Mouse (Mus musculus) kidney, embryonic 15.5 days (tissue): ENCODE measurements at regions not wholly inside any gene's neighbourhood (a gene's known extent, or its start where the extent isn't known, plus 50 kb on each side); places are given as distances from the start of the nearest gene placed in this dataset.
A peak's percentile ranks its signal among the peaks of the same experiment; 100 is the strongest.

Experiments used
- ATAC-seq: fragments of 200-750 bp; cut with Nextera tagmentation; replicated peaks from 2 replicates; pipeline ENCODE4 v1.8.0; 2017; ENCODE audit warnings: moderate TSS enrichment; ENCODE audit not compliant: low FRiP score
- H3K27ac ChIP-seq: fragments of 300-500 bp; sonication (generic); 2 replicates; pipeline ENCODE4 v1.5.1; 2015; ENCODE audit warnings: mild to moderate bottlenecking, inconsistent platforms
- H3K27me3 ChIP-seq: fragments of 300-500 bp; sonication (generic); 2 replicates; pipeline ENCODE4 v1.6.1; 2015; ENCODE audit warnings: inconsistent platforms
- H3K36me3 ChIP-seq: fragments of 300-500 bp; sonication (generic); 2 replicates; pipeline ENCODE4 v1.6.1; 2015; ENCODE audit warnings: inconsistent platforms
- H3K4me1 ChIP-seq: fragments of 300-500 bp; sonication (generic); 2 replicates; pipeline ENCODE4 v1.6.1; 2015; ENCODE audit warnings: inconsistent platforms
- H3K4me2 ChIP-seq: fragments of 300-500 bp; sonication (generic); 2 replicates; pipeline ENCODE4 v1.6.1; 2015; ENCODE audit warnings: moderate library complexity, mild to moderate bottlenecking, inconsistent platforms
- H3K4me3 ChIP-seq: fragments of 300-500 bp; sonication (generic); replicated peaks from 2 replicates; pipeline ENCODE4 v1.5.1; 2015; ENCODE audit warnings: mild to moderate bottlenecking, inconsistent platforms
- H3K9ac ChIP-seq: fragments of 300-500 bp; sonication (generic); 2 replicates; pipeline ENCODE4 v1.6.1; 2015; ENCODE audit warnings: mild to moderate bottlenecking, inconsistent platforms
- H3K9me3 ChIP-seq: fragments of 300-500 bp; sonication (generic); replicated peaks from 2 replicates; pipeline ENCODE4 v1.6.1; 2016; ENCODE audit warnings: inconsistent platforms
- WGBS: fragments of 180-500 bp; shearing (Covaris S2); methylation state at CpG from one replicate; pipeline ENCODE4 v1.1.7; 2015; ENCODE audit warnings: mixed read lengths; 5-methylcytosine and 5-hydroxymethylcytosine counted together

- ATAC-seq = no peak
- Histone ChIP-seq H3K27me3 (no peaks in the 10 kb centered on the region), H3K4me2 (no peak overlapping the region), H3K9me3 (no peaks in the 10 kb centered on the region), H3K9ac (no peak overlapping the region), H3K27ac (no peak overlapping the region), H3K36me3 (no peaks in the 10 kb centered on the region), H3K4me1 (no peaks in the 10 kb centered on the region), H3K4me3 (no peak overlapping the region)
- WGBS = 75% methylated on average over 3 of the region's 3 CpGs
Observed at GRCm38 (mm10) chr1:76724453-76724852, 790.4 kb downstream of the Epha4 start.

DNA sequence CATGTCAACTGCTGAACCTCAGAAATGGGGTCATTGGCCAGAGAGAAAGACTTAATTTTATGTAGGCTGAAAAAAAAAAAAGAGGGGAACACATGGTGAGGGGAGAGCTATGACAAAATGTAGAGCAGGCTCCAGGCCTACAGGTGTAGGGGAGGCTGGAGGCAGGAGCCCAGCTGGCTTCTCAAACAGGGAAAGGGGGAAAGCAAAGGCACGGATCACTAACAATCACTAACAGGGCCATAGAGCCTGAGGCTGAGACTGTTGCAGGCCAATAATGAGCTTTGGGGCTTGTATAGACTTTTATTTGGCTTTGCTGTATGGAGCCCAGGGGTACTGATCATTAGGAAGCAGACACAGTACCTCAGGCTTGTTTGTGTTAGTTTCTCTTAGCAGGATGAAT, 777.9 kb downstream of the Epha4 start:
- no peaks in the 10 kb centered on the region for H3K9me3 ChIP-seq
- no peak overlapping the region for H3K4me2 ChIP-seq
- no peak for ATAC-seq
- H3K9ac ChIP-seq = no peak overlapping the region
- H3K36me3 ChIP-seq = no peaks in the 10 kb centered on the region
- 65% methylated on average over 1 of the region's 1 CpGs for WGBS
- no peaks in the 10 kb centered on the region for H3K27me3 ChIP-seq
- no peaks in the 10 kb centered on the region for H3K4me1 ChIP-seq
- no peak overlapping the region for H3K27ac ChIP-seq
- H3K4me3 ChIP-seq = no peak overlapping the region

DNA sequence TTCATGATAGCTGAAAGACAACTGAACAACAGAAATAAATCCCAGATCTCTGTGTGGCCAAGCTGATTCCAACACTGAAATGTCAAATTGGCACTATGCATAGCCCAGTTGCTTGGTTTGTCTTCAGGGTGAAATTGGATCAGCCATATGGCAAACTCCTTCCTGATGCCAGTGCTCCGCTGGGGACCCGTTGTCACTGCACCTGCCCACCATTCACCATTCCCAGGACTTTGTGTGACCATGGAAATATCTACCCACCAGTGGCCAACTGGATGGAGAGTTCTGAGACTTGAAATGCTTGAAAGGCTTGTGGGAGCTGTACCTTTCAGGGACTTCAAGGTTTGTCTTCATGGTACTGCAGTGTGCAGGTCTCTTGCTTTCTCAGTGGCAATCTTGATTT, 777.2 kb downstream of the Epha4 start:
- Histone ChIP-seq H3K4me3 (no peak overlapping the region), H3K4me2 (no peak overlapping the region), H3K9me3 (no peaks in the 10 kb centered on the region), H3K36me3 (no peaks in the 10 kb centered on the region), H3K27me3 (no peaks in the 10 kb centered on the region), H3K27ac (no peak overlapping the region), H3K9ac (no peak overlapping the region), H3K4me1 (no peaks in the 10 kb centered on the region)
- no peak for ATAC-seq
- 87% methylated on average over 2 of the region's 2 CpGs for WGBS

GRCm38 (mm10) chr1:76772694-76773093, 742.2 kb downstream of the Epha4 start:
- Histone ChIP-seq H3K27me3 (no peaks in the 10 kb centered on the region), H3K36me3 (no peaks in the 10 kb centered on the region), H3K4me3 (no peak overlapping the region), H3K9ac (no peak overlapping the region), H3K4me1 (no peaks in the 10 kb centered on the region), H3K9me3 (no peaks in the 10 kb centered on the region), H3K4me2 (no peak overlapping the region), H3K27ac (no peak overlapping the region)
- WGBS = 64% methylated on average over 2 of the region's 2 CpGs
- no peak for ATAC-seq

DNA sequence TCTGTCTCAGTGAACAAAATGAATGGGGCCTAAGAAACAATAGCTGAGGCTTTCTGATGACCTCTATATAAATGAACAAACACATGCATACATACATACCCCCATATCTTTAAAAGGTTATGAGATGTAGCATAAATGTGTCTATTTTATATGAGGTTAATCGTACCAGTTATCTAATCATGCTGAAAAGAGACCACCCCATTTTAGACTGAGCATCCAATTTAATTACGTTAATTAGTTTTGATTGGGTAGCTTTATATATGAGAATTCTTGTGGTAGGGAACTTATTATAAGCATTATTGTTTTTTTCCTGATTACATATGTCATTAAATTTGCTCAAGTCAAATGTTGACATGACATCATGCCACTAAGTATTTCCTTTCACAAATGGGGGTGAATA, 728.0 kb downstream of the Epha4 start:
- Histone ChIP-seq H3K36me3 (no peaks in the 10 kb centered on the region), H3K27me3 (no peaks in the 10 kb centered on the region), H3K9me3 (no peaks in the 10 kb centered on the region), H3K4me2 (no peak overlapping the region), H3K4me3 (no peak overlapping the region), H3K4me1 (no peaks in the 10 kb centered on the region), H3K27ac (no peak overlapping the region), H3K9ac (no peak overlapping the region)
- ATAC-seq = no peak
- WGBS = 90% methylated on average over 2 of the region's 2 CpGs

- Histone ChIP-seq H3K4me2 (no peak overlapping the region), H3K27ac (no peak overlapping the region), H3K4me1 (no peaks in the 10 kb centered on the region), H3K27me3 (no peaks in the 10 kb centered on the region), H3K36me3 (no peaks in the 10 kb centered on the region), H3K4me3 (no peak overlapping the region), H3K9me3 (no peaks in the 10 kb centered on the region), H3K9ac (no peak overlapping the region)
- ATAC-seq = no peak
- WGBS = 95% methylated on average over 2 of the region's 2 CpGs
Observed at GRCm38 (mm10) chr1:76793438-76793837, 721.5 kb downstream of the Epha4 start.

GRCm38 (mm10) chr1:76819906-76820305, 695.0 kb downstream of the Epha4 start:
- Histone ChIP-seq H3K9me3 (no peaks in the 10 kb centered on the region), H3K36me3 (no peaks in the 10 kb centered on the region), H3K4me2 (no peak overlapping the region), H3K4me1 (no peaks in the 10 kb centered on the region), H3K27ac (no peak overlapping the region), H3K27me3 (no peaks in the 10 kb centered on the region), H3K9ac (no peak overlapping the region), H3K4me3 (no peak overlapping the region)
- 92% methylated on average over 1 of the region's 1 CpGs for WGBS
- ATAC-seq = no peak

- Histone ChIP-seq H3K27me3 (no peaks in the 10 kb centered on the region), H3K9me3 (no peaks in the 10 kb centered on the region), H3K4me2 (no peak overlapping the region), H3K4me1 (no peaks in the 10 kb centered on the region), H3K4me3 (no peak overlapping the region), H3K9ac (no peak overlapping the region), H3K27ac (no peak overlapping the region), H3K36me3 (no peaks in the 10 kb centered on the region)
- no peak for ATAC-seq
- WGBS = 69% methylated on average over 3 of the region's 3 CpGs
Observed at GRCm38 (mm10) chr1:76821610-76822009, 693.3 kb downstream of the Epha4 start.

DNA sequence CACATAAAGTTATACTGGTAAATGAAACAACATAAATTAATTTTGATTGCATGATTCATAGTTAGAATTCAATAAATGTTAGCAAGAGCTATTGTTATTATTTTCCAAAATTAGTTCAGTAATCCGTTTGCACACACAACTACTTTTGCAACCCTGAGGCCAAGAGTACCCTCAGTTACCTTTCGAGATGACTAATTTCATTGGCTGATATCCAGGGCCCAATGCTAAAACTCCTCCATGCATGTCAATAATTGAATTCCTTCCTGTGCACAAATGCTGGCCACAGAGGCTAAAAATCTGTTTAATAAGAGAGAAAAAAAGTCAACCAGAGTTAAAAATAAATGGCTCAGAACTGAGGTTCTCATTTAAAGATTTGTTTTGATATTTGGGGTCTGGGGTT, 685.2 kb downstream of the Epha4 start:
- Histone ChIP-seq H3K36me3 (no peaks in the 10 kb centered on the region), H3K4me1 (0 out of 2 replicates have a peak, but pooled peaks cover 6% of the 10 kb centered on the region), H3K4me3 (no peak overlapping the region), H3K27me3 (no peaks in the 10 kb centered on the region), H3K27ac (no peak overlapping the region), H3K4me2 (no peak overlapping the region), H3K9ac (no peak overlapping the region), H3K9me3 (no peaks in the 10 kb centered on the region)
- no peak for ATAC-seq
- 45% methylated on average over 2 of the region's 2 CpGs for WGBS

- H3K9ac ChIP-seq = no peak overlapping the region
- no peak overlapping the region for H3K27ac ChIP-seq
- peaks cover 11% of the 10 kb centered on the region; the same call in 1 of the 2 replicates for H3K4me1 ChIP-seq
- WGBS = 11% methylated on average over 2 of the region's 2 CpGs
- H3K27me3 ChIP-seq = no peaks in the 10 kb centered on the region
- no peaks in the 10 kb centered on the region for H3K36me3 ChIP-seq
- no peak for ATAC-seq
- no peaks in the 10 kb centered on the region for H3K9me3 ChIP-seq
- no peak overlapping the region for H3K4me3 ChIP-seq
- H3K4me2 ChIP-seq = no peak overlapping the region
Observed at GRCm38 (mm10) chr1:76832311-76832710, 682.6 kb downstream of the Epha4 start.

DNA sequence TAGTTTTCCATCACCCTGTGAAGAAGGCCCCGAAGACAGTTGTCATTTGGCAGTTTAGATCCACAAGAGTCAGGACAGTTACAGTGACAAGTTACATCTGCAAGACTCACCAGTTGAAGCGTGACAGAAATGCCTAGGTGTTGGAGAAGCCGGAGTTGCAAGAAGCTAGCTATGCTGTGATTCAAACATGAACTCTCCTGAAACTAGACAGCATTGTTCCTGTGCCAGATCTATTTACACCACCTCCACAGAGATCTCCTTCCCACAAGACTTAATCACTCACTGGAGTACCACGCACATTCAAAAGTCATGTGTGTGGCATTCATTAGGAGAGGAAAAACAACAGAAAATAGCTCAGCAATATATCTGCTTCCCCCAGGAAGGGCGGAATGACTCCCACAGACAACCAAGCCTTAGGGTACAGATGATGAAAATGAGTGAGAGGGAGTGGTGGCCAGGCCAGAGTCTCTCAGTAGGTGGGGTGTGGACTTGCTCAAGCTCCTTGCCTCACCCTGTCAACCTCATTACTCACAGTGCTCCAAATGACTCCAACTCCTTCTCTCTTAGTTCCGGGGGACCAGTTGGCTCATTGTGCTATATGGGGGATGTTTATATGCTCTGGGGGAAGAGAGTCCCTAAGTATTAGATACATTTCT, 679.7 kb downstream of the Epha4 start:
- H3K4me2 ChIP-seq = no peak overlapping the region
- peaks cover 5% of the 10 kb centered on the region; the same call in 1 of the 2 replicates for H3K4me1 ChIP-seq
- 41% methylated on average over 6 of the region's 6 CpGs for WGBS
- H3K4me3 ChIP-seq = no peak overlapping the region
- no peaks in the 10 kb centered on the region for H3K9me3 ChIP-seq
- no peak overlapping the region for H3K9ac ChIP-seq
- no peaks in the 10 kb centered on the region for H3K36me3 ChIP-seq
- 0 out of 2 replicates have a peak, but pooled peaks have one; percentile 73 for ATAC-seq
- H3K27ac ChIP-seq = no peak overlapping the region
- H3K27me3 ChIP-seq = no peaks in the 10 kb centered on the region

DNA sequence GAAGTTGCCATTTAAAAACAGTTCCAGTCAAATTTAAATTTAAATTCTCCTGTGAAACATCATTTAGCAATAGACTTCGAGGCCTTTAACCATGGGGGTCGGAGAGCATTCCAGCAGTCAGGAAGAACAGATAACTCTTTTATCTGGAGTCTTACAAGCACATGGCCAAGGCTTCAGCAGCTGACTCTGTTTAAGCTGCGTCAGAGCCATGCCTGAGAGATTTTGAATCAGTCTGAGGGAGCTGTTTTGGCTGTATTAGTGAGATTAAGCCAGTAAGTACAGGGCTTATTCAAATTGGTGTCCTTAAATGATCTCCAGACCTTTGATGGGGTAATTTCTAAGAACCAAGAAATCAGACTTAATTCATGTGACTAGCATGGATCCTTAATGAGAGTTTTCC, 665.5 kb downstream of the Epha4 start:
- H3K4me1 ChIP-seq = no peaks in the 10 kb centered on the region
- H3K4me3 ChIP-seq = no peak overlapping the region
- ATAC-seq = no peak
- H3K27me3 ChIP-seq = no peaks in the 10 kb centered on the region
- H3K36me3 ChIP-seq = no peaks in the 10 kb centered on the region
- WGBS = 46% methylated on average over 3 of the region's 3 CpGs
- H3K9me3 ChIP-seq = no peaks in the 10 kb centered on the region
- H3K9ac ChIP-seq = no peak overlapping the region
- no peak overlapping the region for H3K27ac ChIP-seq
- no peak overlapping the region for H3K4me2 ChIP-seq

GRCm38 (mm10) chr1:76866304-76866968, 648.5 kb downstream of the Epha4 start:
- peak overlapping the region; percentile 14; the same call in 1 of the 2 replicates for H3K4me2 ChIP-seq
- H3K9me3 ChIP-seq = no peaks in the 10 kb centered on the region
- 48% methylated on average over 15 of the region's 15 CpGs for WGBS
- no peak overlapping the region for H3K4me3 ChIP-seq
- H3K9ac ChIP-seq = no peak overlapping the region
- no peak overlapping the region for H3K27ac ChIP-seq
- H3K27me3 ChIP-seq = no peaks in the 10 kb centered on the region
- ATAC-seq = no peak
- H3K4me1 ChIP-seq = no peaks in the 10 kb centered on the region
- H3K36me3 ChIP-seq = no peaks in the 10 kb centered on the region
